Mouse (Mus musculus): Measurements from ENCODE around the gene Ang2. TPM values are rescaled to one million over a fixed set of nuclear protein-coding genes. Genes with fewer than 3 reads are reported as not detected.

The Ang2 gene
- polyA plus RNA-seq, 1 experiment from 2014 or later = not detected

GRCm38 (mm10) chr14:51157072-51157471 is 41.9 kb downstream of the Ang2 start:
- H3K9ac ChIP-seq (ENCODE audit: low read depth, low read length) = no peak overlapping the region
- no peaks in the 10 kb centered on the region for H3K4me1 ChIP-seq (ENCODE audit: control insufficient read depth, insufficient read depth, low read length)
- no peaks in the 10 kb centered on the region for H3K9me3 ChIP-seq (ENCODE audit: control insufficient read depth, low read length)
- no peaks in the 10 kb centered on the region for H3K27me3 ChIP-seq (ENCODE audit: control insufficient read depth, insufficient read depth, low read length)
- no peak overlapping the region for H3K4me3 ChIP-seq (ENCODE audit: low read length)
- WGBS = 95% methylated on average over 1 of the region's 1 CpGs
- no peak overlapping the region for H3K27ac ChIP-seq (ENCODE audit: low read depth, low read length)
- no peak overlapping the region; the same call in 1 of the 2 replicates for H3K4me2 ChIP-seq (replicated peaks; ENCODE audit: low read depth, low read length)
- no peak for ATAC-seq (ENCODE audit: low FRiP score, low TSS enrichment)
- H3K36me3 ChIP-seq (ENCODE audit: control insufficient read depth, insufficient read depth, low read length) = no peaks in the 10 kb centered on the region

GRCm38 (mm10) chr14:51156736-51157068 is 42.2 kb downstream of the Ang2 start:
- Histone ChIP-seq H3K27me3 (ENCODE audit: control insufficient read depth, insufficient read depth, low read length) (no peaks in the 10 kb centered on the region), H3K36me3 (ENCODE audit: control insufficient read depth, insufficient read depth, low read length) (no peaks in the 10 kb centered on the region), H3K9ac (ENCODE audit: low read depth, low read length) (no peak overlapping the region), H3K4me1 (ENCODE audit: control insufficient read depth, insufficient read depth, low read length) (no peaks in the 10 kb centered on the region), H3K4me2 (replicated peaks; ENCODE audit: low read depth, low read length) (no peak overlapping the region; the same call in 1 of the 2 replicates), H3K9me3 (ENCODE audit: control insufficient read depth, low read length) (no peaks in the 10 kb centered on the region), H3K27ac (ENCODE audit: low read depth, low read length) (no peak overlapping the region), H3K4me3 (ENCODE audit: low read length) (no peak overlapping the region)
- 12% methylated on average over 4 of the region's 4 CpGs for WGBS
- peak; percentile 64 for ATAC-seq (ENCODE audit: low FRiP score, low TSS enrichment)

DNA sequence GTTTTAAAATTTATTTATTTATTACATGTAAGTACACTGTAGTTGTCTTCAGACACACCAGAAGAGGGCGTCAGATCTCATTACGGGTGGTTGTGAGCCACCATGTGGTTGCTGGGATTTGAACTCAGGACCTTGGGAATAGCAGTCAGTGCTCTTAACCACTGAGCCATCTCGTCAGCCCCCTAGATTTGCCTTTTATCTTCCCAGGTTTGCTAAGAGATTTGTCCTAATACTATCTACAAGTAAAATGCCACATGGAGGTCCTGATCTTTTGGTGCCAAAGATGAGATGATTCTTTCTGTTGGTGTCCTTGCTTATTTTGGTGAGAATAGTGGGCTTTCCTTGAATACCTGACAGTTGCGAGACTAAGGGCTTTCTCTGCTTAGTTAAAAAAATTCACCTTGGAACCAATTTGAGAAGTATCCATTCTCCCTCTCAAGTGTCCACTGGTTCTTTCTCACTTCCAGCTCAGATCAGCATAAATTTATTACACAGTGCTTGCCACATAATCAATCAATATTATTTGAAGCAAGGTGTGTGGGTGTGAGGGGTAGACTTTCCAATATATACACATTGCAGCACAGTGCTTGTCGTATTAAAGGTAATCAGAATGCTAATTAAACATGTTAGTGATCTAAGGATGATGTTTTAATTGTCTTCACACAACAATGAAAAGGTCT is 42.8 kb downstream of the Ang2 start:
- no peaks in the 10 kb centered on the region for H3K9me3 ChIP-seq (ENCODE audit: control insufficient read depth, low read length)
- H3K27ac ChIP-seq (ENCODE audit: low read depth, low read length) = no peak overlapping the region
- no peak overlapping the region for H3K4me3 ChIP-seq (ENCODE audit: low read length)
- no peaks in the 10 kb centered on the region for H3K36me3 ChIP-seq (ENCODE audit: control insufficient read depth, insufficient read depth, low read length)
- H3K4me1 ChIP-seq (ENCODE audit: control insufficient read depth, insufficient read depth, low read length) = no peaks in the 10 kb centered on the region
- H3K4me2 ChIP-seq (replicated peaks; ENCODE audit: low read depth, low read length) = no peak overlapping the region
- peak; percentile 57; the same call in 1 of the 2 replicates for ATAC-seq (ENCODE audit: low FRiP score, low TSS enrichment)
- no peak overlapping the region for H3K9ac ChIP-seq (ENCODE audit: low read depth, low read length)
- H3K27me3 ChIP-seq (ENCODE audit: control insufficient read depth, insufficient read depth, low read length) = no peaks in the 10 kb centered on the region
- WGBS = 65% methylated on average over 5 of the region's 5 CpGs

GRCm38 (mm10) chr14:51152249-51152870 is 46.6 kb downstream of the Ang2 start:
- H3K9ac ChIP-seq (ENCODE audit: low read depth, low read length) = no peak overlapping the region
- no peaks in the 10 kb centered on the region for H3K36me3 ChIP-seq (ENCODE audit: control insufficient read depth, insufficient read depth, low read length)
- ATAC-seq (ENCODE audit: low FRiP score, low TSS enrichment) = no peak
- H3K4me2 ChIP-seq (replicated peaks; ENCODE audit: low read depth, low read length) = no peak overlapping the region
- no peaks in the 10 kb centered on the region for H3K9me3 ChIP-seq (ENCODE audit: control insufficient read depth, low read length)
- no peak overlapping the region for H3K27ac ChIP-seq (ENCODE audit: low read depth, low read length)
- no peaks in the 10 kb centered on the region for H3K27me3 ChIP-seq (ENCODE audit: control insufficient read depth, insufficient read depth, low read length)
- H3K4me3 ChIP-seq (ENCODE audit: low read length) = no peak overlapping the region
- WGBS = 69% methylated on average over 5 of the region's 5 CpGs
- H3K4me1 ChIP-seq (ENCODE audit: control insufficient read depth, insufficient read depth, low read length) = no peaks in the 10 kb centered on the region

DNA sequence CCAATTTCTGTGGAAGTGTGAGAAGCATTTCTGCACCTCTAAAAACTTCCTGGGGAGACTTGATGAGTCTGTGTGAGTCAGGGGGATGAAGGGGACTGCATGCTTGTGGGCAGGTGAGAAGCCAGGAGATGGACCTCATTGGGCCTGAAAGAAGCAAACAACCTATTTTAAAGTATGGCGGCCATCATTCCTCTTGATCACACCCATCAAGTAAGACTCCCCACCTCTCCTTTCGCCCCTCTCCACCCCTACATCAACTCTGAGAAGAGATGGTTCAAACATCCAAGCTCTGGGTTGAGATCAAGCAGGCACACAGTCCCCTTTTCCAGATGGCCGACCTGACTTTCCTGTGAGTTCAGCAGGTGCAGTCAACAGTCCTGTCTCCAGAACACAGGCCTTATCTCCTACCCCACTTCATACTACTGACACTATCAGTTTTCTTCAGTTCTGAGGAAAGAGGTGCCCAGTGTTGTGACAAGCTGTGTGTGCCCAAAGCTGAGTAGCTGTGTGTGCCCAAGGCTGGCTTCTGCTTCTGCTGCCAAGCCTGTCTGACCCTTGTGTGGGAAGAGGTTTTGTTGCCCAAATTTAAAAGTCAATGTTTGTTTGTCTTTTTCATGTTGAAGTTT is 48.6 kb downstream of the Ang2 start:
- ATAC-seq (ENCODE audit: low FRiP score, low TSS enrichment) = no peak
- no peaks in the 10 kb centered on the region for H3K27me3 ChIP-seq (ENCODE audit: control insufficient read depth, insufficient read depth, low read length)
- H3K4me2 ChIP-seq (replicated peaks; ENCODE audit: low read depth, low read length) = no peak overlapping the region
- no peak overlapping the region for H3K9ac ChIP-seq (ENCODE audit: low read depth, low read length)
- no peak overlapping the region for H3K27ac ChIP-seq (ENCODE audit: low read depth, low read length)
- WGBS = 88% methylated on average over 3 of the region's 3 CpGs
- no peaks in the 10 kb centered on the region for H3K9me3 ChIP-seq (ENCODE audit: control insufficient read depth, low read length)
- no peaks in the 10 kb centered on the region for H3K4me1 ChIP-seq (ENCODE audit: control insufficient read depth, insufficient read depth, low read length)
- H3K4me3 ChIP-seq (ENCODE audit: low read length) = no peak overlapping the region
- H3K36me3 ChIP-seq (ENCODE audit: control insufficient read depth, insufficient read depth, low read length) = no peaks in the 10 kb centered on the region

GRCm38 (mm10) chr14:51149164-51149563 is 49.8 kb downstream of the Ang2 start:
- no peaks in the 10 kb centered on the region for H3K9me3 ChIP-seq (ENCODE audit: control insufficient read depth, low read length)
- no peak overlapping the region for H3K4me2 ChIP-seq (replicated peaks; ENCODE audit: low read depth, low read length)
- H3K4me1 ChIP-seq (ENCODE audit: control insufficient read depth, insufficient read depth, low read length) = no peaks in the 10 kb centered on the region
- no peaks in the 10 kb centered on the region for H3K27me3 ChIP-seq (ENCODE audit: control insufficient read depth, insufficient read depth, low read length)
- H3K36me3 ChIP-seq (ENCODE audit: control insufficient read depth, insufficient read depth, low read length) = no peaks in the 10 kb centered on the region
- no peak overlapping the region for H3K4me3 ChIP-seq (ENCODE audit: low read length)
- ATAC-seq (ENCODE audit: low FRiP score, low TSS enrichment) = no peak; the same call in 1 of the 2 replicates
- 26% methylated on average over 5 of the region's 5 CpGs for WGBS
- H3K27ac ChIP-seq (ENCODE audit: low read depth, low read length) = no peak overlapping the region
- H3K9ac ChIP-seq (ENCODE audit: low read depth, low read length) = no peak overlapping the region

DNA sequence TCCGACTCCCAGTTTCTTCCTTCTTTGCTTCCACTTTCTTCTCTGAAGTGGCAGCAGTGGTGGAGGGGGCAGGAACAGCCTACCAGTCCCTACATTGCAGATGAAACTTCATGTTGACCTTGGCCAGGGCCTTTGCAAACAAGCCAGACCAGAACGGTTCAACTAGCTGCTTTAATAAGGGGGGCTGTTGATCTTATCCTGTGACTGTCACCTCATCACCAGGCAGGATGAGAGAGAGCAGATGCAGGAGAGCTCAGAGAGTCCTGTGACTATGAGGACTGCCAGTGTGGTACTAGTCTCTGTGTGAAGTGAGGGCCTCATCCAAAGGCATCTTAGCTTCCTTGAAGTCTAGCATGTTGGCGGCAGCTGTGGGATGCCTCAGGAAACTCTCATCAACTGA is 50.9 kb downstream of the Ang2 start:
- Histone ChIP-seq H3K9me3 (ENCODE audit: control insufficient read depth, low read length) (no peaks in the 10 kb centered on the region), H3K27me3 (ENCODE audit: control insufficient read depth, insufficient read depth, low read length) (no peaks in the 10 kb centered on the region), H3K9ac (ENCODE audit: low read depth, low read length) (no peak overlapping the region), H3K4me1 (ENCODE audit: control insufficient read depth, insufficient read depth, low read length) (no peaks in the 10 kb centered on the region), H3K27ac (ENCODE audit: low read depth, low read length) (no peak overlapping the region), H3K4me2 (replicated peaks; ENCODE audit: low read depth, low read length) (no peak overlapping the region), H3K4me3 (ENCODE audit: low read length) (no peak overlapping the region), H3K36me3 (ENCODE audit: control insufficient read depth, insufficient read depth, low read length) (no peaks in the 10 kb centered on the region)
- WGBS = 71% methylated on average over 3 of the region's 3 CpGs
- ATAC-seq (ENCODE audit: low FRiP score, low TSS enrichment) = no peak

- no peak for ATAC-seq (ENCODE audit: low FRiP score, low TSS enrichment)
- Histone ChIP-seq H3K4me3 (ENCODE audit: low read length) (no peak within 1 kb of the TSS), H3K27me3 (ENCODE audit: control insufficient read depth, insufficient read depth, low read length) (no peaks in the 10 kb centered on the region), H3K4me2 (replicated peaks; ENCODE audit: low read depth, low read length) (no peak within 1 kb of the TSS), H3K9ac (ENCODE audit: low read depth, low read length) (no peak within 1 kb of the TSS), H3K36me3 (ENCODE audit: control insufficient read depth, insufficient read depth, low read length) (no peaks in the 10 kb centered on the region), H3K27ac (ENCODE audit: low read depth, low read length) (no peak within 1 kb of the TSS), H3K9me3 (ENCODE audit: control insufficient read depth, low read length) (no peaks in the 10 kb centered on the region), H3K4me1 (ENCODE audit: control insufficient read depth, insufficient read depth, low read length) (no peaks in the 10 kb centered on the region)
- WGBS = 68% methylated on average over 2 of the region's 2 CpGs
Measured at GRCm38 (mm10) chr14:51146685-51147084, 52.3 kb downstream of the Ang2 start, which contains the start of gene Rnase1. Gene Rnase1, minus strand, starts transcription at chr14:51146785.

DNA sequence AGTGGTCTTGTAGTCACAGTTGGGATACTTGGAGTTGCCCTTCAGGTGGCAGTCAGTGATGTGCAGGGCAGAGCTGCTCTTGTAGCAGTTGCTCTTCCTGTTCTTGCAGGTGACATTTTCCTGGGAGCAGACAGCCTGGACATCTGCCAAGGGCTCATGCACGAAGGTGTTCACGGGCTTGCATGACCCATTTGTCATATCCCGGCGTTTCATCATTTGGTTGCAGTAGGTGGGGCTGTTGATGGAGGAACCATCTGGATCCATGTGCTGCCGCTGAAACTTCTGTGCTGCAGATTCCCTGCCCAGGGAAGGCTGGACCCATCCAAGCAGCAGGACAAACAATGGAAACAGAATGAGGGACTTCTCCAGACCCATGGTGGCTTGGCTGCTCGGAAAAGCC is 53.4 kb downstream of the Ang2 start:
- Histone ChIP-seq H3K4me1 (ENCODE audit: control insufficient read depth, insufficient read depth, low read length) (no peaks in the 10 kb centered on the region), H3K9me3 (ENCODE audit: control insufficient read depth, low read length) (no peaks in the 10 kb centered on the region), H3K9ac (ENCODE audit: low read depth, low read length) (no peak overlapping the region), H3K27ac (ENCODE audit: low read depth, low read length) (no peak overlapping the region), H3K4me2 (replicated peaks; ENCODE audit: low read depth, low read length) (no peak overlapping the region), H3K4me3 (ENCODE audit: low read length) (no peak overlapping the region), H3K36me3 (ENCODE audit: control insufficient read depth, insufficient read depth, low read length) (no peaks in the 10 kb centered on the region), H3K27me3 (ENCODE audit: control insufficient read depth, insufficient read depth, low read length) (no peaks in the 10 kb centered on the region)
- no peak for ATAC-seq (ENCODE audit: low FRiP score, low TSS enrichment)
- 77% methylated on average over 6 of the region's 6 CpGs for WGBS

Measured in kidney, embryonic 14.5 days (tissue).